Mouse (Mus musculus) hindbrain, embryonic 12.5 days (tissue): Measurements from ENCODE around the gene Tdp2. TPM values are rescaled to one million over a fixed set of nuclear protein-coding genes. Genes with fewer than 3 reads are reported as not detected.
A peak's percentile ranks its signal among the peaks of the same experiment; 100 is the strongest.

ENCODE experiments used
- ATAC-seq: fragments of 200-750 bp; cut with Nextera tagmentation; 2 replicates; pipeline ENCODE4 v1.8.0; 2017; ENCODE audit warnings: moderate TSS enrichment; ENCODE audit not compliant: low FRiP score
- H3K27ac ChIP-seq: fragments of 300-500 bp; sonication (generic); 2 replicates; pipeline ENCODE4 v1.5.1; 2016; ENCODE audit warnings: mild to moderate bottlenecking
- H3K27me3 ChIP-seq: fragments of 300-500 bp; sonication (generic); 2 replicates; pipeline ENCODE4 v1.6.1; 2016; ENCODE audit warnings: mild to moderate bottlenecking
- H3K36me3 ChIP-seq: fragments of 300-500 bp; sonication (generic); 2 replicates; pipeline ENCODE4 v1.6.1; 2016; ENCODE audit warnings: mild to moderate bottlenecking
- H3K4me1 ChIP-seq: fragments of 300-500 bp; sonication (generic); 2 replicates; pipeline ENCODE4 v1.6.1; 2016
- H3K4me2 ChIP-seq: fragments of 300-500 bp; sonication (generic); replicated peaks from 2 replicates; pipeline ENCODE4 v1.6.1; 2016; ENCODE audit warnings: mild to moderate bottlenecking
- H3K4me3 ChIP-seq: fragments of 300-500 bp; sonication (generic); 2 replicates; pipeline ENCODE4 v1.5.1; 2016; ENCODE audit warnings: mild to moderate bottlenecking
- H3K9ac ChIP-seq: fragments of 300-500 bp; sonication (generic); 2 replicates; pipeline ENCODE4 v1.6.1; 2016; ENCODE audit warnings: mild to moderate bottlenecking, moderate library complexity
- H3K9me3 ChIP-seq: fragments of 300-500 bp; sonication (generic); replicated peaks from 2 replicates; pipeline ENCODE4 v1.6.1; 2016; ENCODE audit warnings: mild to moderate bottlenecking
- WGBS: fragments of 180-500 bp; shearing (Covaris S2); methylation state at CpG from one replicate; pipeline ENCODE4 v1.1.7; 2016; 5-methylcytosine and 5-hydroxymethylcytosine counted together
- polyA plus RNA-seq: library from polyadenylated mRNA; unstranded; fragments of >200 nt; fragmentation: Nextera tagmentation; extraction: Ambion mirVana; gene quantifications from 2 replicates; pipeline ENCODE4 v1.2.1, GENCODE M21; 2016

The Tdp2 gene
- polyA plus RNA-seq, 1 experiment from 2014 or later: 59.5 TPM

- Histone ChIP-seq H3K9ac (peak overlapping the region; percentile 97), H3K4me3 (peak overlapping the region; percentile 97), H3K9me3 (no peaks in the 10 kb centered on the region), H3K36me3 (0 out of 2 replicates have a peak, but pooled peaks cover 13% of the 10 kb centered on the region), H3K27ac (no peak overlapping the region; the same call in 1 of the 2 replicates), H3K4me2 (peak overlapping the region; percentile 73), H3K4me1 (peaks cover 19% of the 10 kb centered on the region), H3K27me3 (no peaks in the 10 kb centered on the region)
- peak; percentile 9; the same call in 1 of the 2 replicates for ATAC-seq
- WGBS: under 1% methylated on average over 26 of the region's 26 CpGs
Observed at GRCm38 (mm10) chr13:24802131-24802691, 29.3 kb upstream of the Tdp2 start.

GRCm38 (mm10) chr13:24803196-24803595 lies 28.3 kb upstream of the Tdp2 start:
- Histone ChIP-seq H3K4me2 (peak overlapping the region; percentile 73), H3K36me3 (peaks cover 23% of the 10 kb centered on the region; the same call in 1 of the 2 replicates), H3K27ac (no peak overlapping the region), H3K27me3 (no peaks in the 10 kb centered on the region), H3K4me3 (peak overlapping the region; percentile 97), H3K9me3 (no peaks in the 10 kb centered on the region), H3K4me1 (peaks cover 19% of the 10 kb centered on the region), H3K9ac (peak overlapping the region; percentile 97)
- 39% methylated on average over 2 of the region's 2 CpGs for WGBS
- no peak for ATAC-seq

GRCm38 (mm10) chr13:24806079-24806478 lies 25.4 kb upstream of the Tdp2 start:
- ATAC-seq: no peak
- Histone ChIP-seq H3K9me3 (no peaks in the 10 kb centered on the region), H3K27ac (no peak overlapping the region), H3K9ac (no peak overlapping the region), H3K27me3 (no peaks in the 10 kb centered on the region), H3K4me1 (peaks cover 19% of the 10 kb centered on the region), H3K4me3 (no peak overlapping the region), H3K4me2 (no peak overlapping the region), H3K36me3 (peaks cover 48% of the 10 kb centered on the region)

GRCm38 (mm10) chr13:24812521-24812920 lies 19.0 kb upstream of the Tdp2 start:
- Histone ChIP-seq H3K9ac (no peak overlapping the region), H3K4me3 (no peak overlapping the region), H3K27me3 (no peaks in the 10 kb centered on the region), H3K27ac (no peak overlapping the region), H3K9me3 (no peaks in the 10 kb centered on the region), H3K4me1 (no peaks in the 10 kb centered on the region), H3K36me3 (peaks cover 67% of the 10 kb centered on the region), H3K4me2 (no peak overlapping the region)
- no peak for ATAC-seq
- 94% methylated on average over 2 of the region's 2 CpGs for WGBS

GRCm38 (mm10) chr13:24814616-24815015 lies 16.9 kb upstream of the Tdp2 start:
- Histone ChIP-seq H3K27me3 (no peaks in the 10 kb centered on the region), H3K4me3 (no peak overlapping the region), H3K4me2 (no peak overlapping the region), H3K4me1 (no peaks in the 10 kb centered on the region), H3K36me3 (peaks cover 50% of the 10 kb centered on the region), H3K9me3 (no peaks in the 10 kb centered on the region), H3K27ac (no peak overlapping the region), H3K9ac (no peak overlapping the region)
- no peak for ATAC-seq
- 93% methylated on average over 1 of the region's 1 CpGs for WGBS

- no peaks in the 10 kb centered on the region for H3K4me1 ChIP-seq
- H3K36me3 ChIP-seq: peaks cover 32% of the 10 kb centered on the region
- no peak overlapping the region for H3K4me2 ChIP-seq
- peak; percentile 80 for ATAC-seq
- no peak overlapping the region for H3K9ac ChIP-seq
- H3K27me3 ChIP-seq: no peaks in the 10 kb centered on the region
- H3K4me3 ChIP-seq: no peak overlapping the region
- no peak overlapping the region for H3K27ac ChIP-seq
- no peaks in the 10 kb centered on the region for H3K9me3 ChIP-seq
- 75% methylated on average over 4 of the region's 4 CpGs for WGBS
Observed at GRCm38 (mm10) chr13:24816125-24817092, 15.1 kb upstream of the Tdp2 start.

GRCm38 (mm10) chr13:24819931-24820330 lies 11.5 kb upstream of the Tdp2 start:
- Histone ChIP-seq H3K36me3 (peaks cover 4% of the 10 kb centered on the region), H3K4me2 (no peak overlapping the region), H3K9me3 (no peaks in the 10 kb centered on the region), H3K4me1 (no peaks in the 10 kb centered on the region), H3K27me3 (no peaks in the 10 kb centered on the region), H3K4me3 (no peak overlapping the region), H3K27ac (no peak overlapping the region), H3K9ac (no peak overlapping the region)
- ATAC-seq: no peak
- 76% methylated on average over 1 of the region's 1 CpGs for WGBS

- no peaks in the 10 kb centered on the region for H3K36me3 ChIP-seq
- 89% methylated on average over 16 of the region's 16 CpGs for WGBS
- H3K9ac ChIP-seq: no peak overlapping the region
- H3K27me3 ChIP-seq: no peaks in the 10 kb centered on the region
- no peak overlapping the region for H3K4me3 ChIP-seq
- H3K27ac ChIP-seq: no peak overlapping the region
- no peak for ATAC-seq
- H3K4me1 ChIP-seq: no peaks in the 10 kb centered on the region
- no peaks in the 10 kb centered on the region for H3K9me3 ChIP-seq
- no peak overlapping the region for H3K4me2 ChIP-seq
Observed at GRCm38 (mm10) chr13:24822663-24823343, 8.7 kb upstream of the Tdp2 start.

GRCm38 (mm10) chr13:24824647-24825046 lies 6.8 kb upstream of the Tdp2 start:
- H3K27me3 ChIP-seq: no peaks in the 10 kb centered on the region
- H3K4me2 ChIP-seq: no peak overlapping the region
- ATAC-seq: no peak
- 90% methylated on average over 4 of the region's 4 CpGs for WGBS
- H3K4me1 ChIP-seq: no peaks in the 10 kb centered on the region
- H3K27ac ChIP-seq: no peak overlapping the region
- no peak overlapping the region for H3K4me3 ChIP-seq
- no peaks in the 10 kb centered on the region for H3K9me3 ChIP-seq
- no peaks in the 10 kb centered on the region for H3K36me3 ChIP-seq
- H3K9ac ChIP-seq: no peak overlapping the region

- no peaks in the 10 kb centered on the region for H3K9me3 ChIP-seq
- H3K4me2 ChIP-seq: no peak overlapping the region
- 87% methylated on average over 4 of the region's 4 CpGs for WGBS
- H3K4me3 ChIP-seq: no peak overlapping the region
- ATAC-seq: no peak
- H3K4me1 ChIP-seq: 0 out of 2 replicates have a peak, but pooled peaks cover 1% of the 10 kb centered on the region
- no peaks in the 10 kb centered on the region for H3K36me3 ChIP-seq
- no peak overlapping the region for H3K27ac ChIP-seq
- no peaks in the 10 kb centered on the region for H3K27me3 ChIP-seq
- H3K9ac ChIP-seq: no peak overlapping the region
Observed at GRCm38 (mm10) chr13:24825587-24825986, 5.9 kb upstream of the Tdp2 start.

- WGBS: 85% methylated on average over 7 of the region's 7 CpGs
- no peak for ATAC-seq
- Histone ChIP-seq H3K4me3 (no peak overlapping the region), H3K4me1 (0 out of 2 replicates have a peak, but pooled peaks cover 3% of the 10 kb centered on the region), H3K36me3 (no peaks in the 10 kb centered on the region), H3K9me3 (no peaks in the 10 kb centered on the region), H3K27ac (no peak overlapping the region), H3K27me3 (no peaks in the 10 kb centered on the region), H3K9ac (no peak overlapping the region), H3K4me2 (no peak overlapping the region)
Observed at GRCm38 (mm10) chr13:24826116-24826515, 5.4 kb upstream of the Tdp2 start.

- H3K4me3 ChIP-seq: peak overlapping the region; percentile 91
- peak overlapping the region; percentile 89; the same call in 1 of the 2 replicates for H3K27ac ChIP-seq
- H3K9me3 ChIP-seq: no peaks in the 10 kb centered on the region
- no peaks in the 10 kb centered on the region for H3K27me3 ChIP-seq
- peaks cover 24% of the 10 kb centered on the region for H3K4me1 ChIP-seq
- H3K9ac ChIP-seq: peak overlapping the region; percentile 62
- no peak for ATAC-seq
- no peaks in the 10 kb centered on the region for H3K36me3 ChIP-seq
- WGBS: 4% methylated on average over 20 of the region's 20 CpGs
- H3K4me2 ChIP-seq: peak overlapping the region; percentile 70
Observed at GRCm38 (mm10) chr13:24830756-24831352, 625 bp upstream of the Tdp2 start.
